Mouse (Mus musculus): ENCODE measurements at regions not wholly inside any gene's neighbourhood (a gene's known extent, or its start where the extent isn't known, plus 50 kb on each side); places are given as distances from the start of the nearest gene placed in this dataset.

DNA sequence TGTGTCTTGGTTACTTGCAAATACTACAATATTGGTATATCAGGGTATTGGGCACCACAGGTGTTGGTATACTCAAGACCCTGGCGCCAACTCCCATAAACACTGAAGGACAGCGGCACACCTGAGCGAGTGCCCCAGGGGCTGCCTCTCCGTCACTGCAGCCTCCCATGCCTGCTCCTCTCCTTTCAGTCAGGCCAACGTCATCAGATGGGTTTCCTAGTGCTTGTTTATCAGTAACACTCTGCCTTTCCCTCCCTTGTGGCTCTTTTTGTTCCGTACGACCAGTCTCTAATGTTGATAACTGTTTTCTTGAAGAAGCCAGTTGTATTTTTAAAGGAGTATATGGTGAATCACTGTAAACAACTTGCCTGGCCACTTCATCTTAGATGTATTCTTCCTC is 129.4 kb downstream of the Pdgfra start:
- WGBS = 85% methylated on average over 7 of the region's 7 CpGs
- no peaks in the 10 kb centered on the region for H3K27me3 ChIP-seq (replicated peaks)
- no peaks in the 10 kb centered on the region for H3K9me3 ChIP-seq
- no peak for ATAC-seq
- H3K4me2 ChIP-seq (replicated peaks) = no peak overlapping the region
- H3K27ac ChIP-seq = no peak overlapping the region
- H3K4me3 ChIP-seq (replicated peaks) = no peak overlapping the region
- peaks cover 11% of the 10 kb centered on the region; the same call in 1 of the 2 replicates for H3K4me1 ChIP-seq (replicated peaks)
- no peaks in the 10 kb centered on the region for H3K36me3 ChIP-seq
- no peak overlapping the region for H3K9ac ChIP-seq

DNA sequence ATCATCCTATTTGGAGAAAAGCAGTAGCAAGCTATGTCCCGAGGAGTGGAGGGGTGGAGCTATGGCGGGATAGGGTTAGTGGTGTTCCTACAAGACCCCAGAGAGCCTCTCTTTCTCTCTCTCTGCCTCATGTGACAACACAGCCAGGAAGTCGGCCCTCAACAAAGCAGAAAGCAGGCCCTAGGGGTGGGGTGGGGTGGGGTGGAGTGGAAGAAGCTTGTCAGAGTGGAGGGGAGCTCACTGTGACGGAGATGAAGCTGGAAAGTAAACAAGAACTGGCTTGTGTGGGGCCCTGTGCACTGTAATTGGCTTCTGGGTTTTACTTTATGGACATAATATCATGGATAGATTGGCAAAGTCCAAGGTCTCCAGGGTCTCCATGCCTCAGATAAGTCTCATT is 130.5 kb downstream of the Pdgfra start:
- Histone ChIP-seq H3K9ac (no peak overlapping the region), H3K27me3 (replicated peaks) (no peaks in the 10 kb centered on the region), H3K27ac (no peak overlapping the region), H3K9me3 (no peaks in the 10 kb centered on the region), H3K4me1 (replicated peaks) (peaks cover 11% of the 10 kb centered on the region; the same call in 1 of the 2 replicates), H3K4me2 (replicated peaks) (no peak overlapping the region), H3K36me3 (no peaks in the 10 kb centered on the region), H3K4me3 (replicated peaks) (no peak overlapping the region)
- WGBS = 31% methylated on average over 4 of the region's 4 CpGs
- peak; percentile 94 for ATAC-seq

DNA sequence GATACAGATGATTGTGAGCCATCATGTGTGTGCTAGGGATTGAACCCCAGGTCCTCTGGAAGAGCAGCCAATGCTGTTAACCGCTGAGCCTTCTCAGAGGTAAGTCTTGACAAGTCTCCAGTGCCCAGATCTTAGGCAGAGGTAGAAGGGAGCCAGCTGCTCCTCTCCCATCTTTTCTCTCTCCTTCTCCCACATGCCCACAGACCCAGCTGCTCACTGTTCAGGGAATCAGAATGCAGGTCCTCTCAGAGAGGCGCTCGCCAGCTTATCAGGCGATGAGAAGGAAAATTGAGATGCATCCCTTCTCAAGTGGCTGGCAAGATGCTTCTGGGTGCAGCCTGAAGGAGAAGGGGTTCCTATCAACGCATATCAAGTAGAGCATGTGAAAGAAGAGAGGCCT is 131.7 kb downstream of the Pdgfra start:
- 87% methylated on average over 5 of the region's 5 CpGs for WGBS
- peaks cover 11% of the 10 kb centered on the region; the same call in 1 of the 2 replicates for H3K4me1 ChIP-seq (replicated peaks)
- H3K27ac ChIP-seq = no peak overlapping the region
- H3K36me3 ChIP-seq = no peaks in the 10 kb centered on the region
- H3K4me3 ChIP-seq (replicated peaks) = no peak overlapping the region
- no peak overlapping the region for H3K9ac ChIP-seq
- no peak for ATAC-seq
- no peak overlapping the region for H3K4me2 ChIP-seq (replicated peaks)
- no peaks in the 10 kb centered on the region for H3K27me3 ChIP-seq (replicated peaks)
- H3K9me3 ChIP-seq = no peaks in the 10 kb centered on the region

DNA sequence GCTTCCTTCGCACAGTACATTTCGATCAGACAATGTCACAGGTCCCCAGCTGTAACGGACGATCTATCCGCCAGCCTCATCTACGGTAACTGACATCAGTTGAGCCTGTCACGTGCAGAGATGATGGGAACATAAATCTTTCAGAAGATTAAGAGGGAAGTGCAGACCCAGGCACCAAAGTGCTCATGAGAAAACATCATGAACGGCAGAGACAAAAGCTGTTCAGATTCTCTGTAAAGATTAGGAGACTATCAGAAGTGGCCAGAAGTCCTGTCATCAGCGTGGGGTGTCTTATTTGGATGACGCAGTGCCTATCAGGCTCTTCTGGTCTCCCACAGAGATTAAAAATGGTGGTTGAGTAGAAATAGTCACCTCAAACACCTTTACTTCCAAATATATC is 133.9 kb downstream of the Pdgfra start:
- Histone ChIP-seq H3K36me3 (no peaks in the 10 kb centered on the region), H3K4me2 (replicated peaks) (no peak overlapping the region), H3K27me3 (replicated peaks) (no peaks in the 10 kb centered on the region), H3K27ac (no peak overlapping the region), H3K9me3 (no peaks in the 10 kb centered on the region), H3K9ac (no peak overlapping the region), H3K4me3 (replicated peaks) (no peak overlapping the region), H3K4me1 (replicated peaks) (peaks cover 15% of the 10 kb centered on the region; the same call in 1 of the 2 replicates)
- 74% methylated on average over 10 of the region's 10 CpGs for WGBS
- no peak for ATAC-seq

- no peak overlapping the region for H3K4me3 ChIP-seq (replicated peaks)
- H3K36me3 ChIP-seq = no peaks in the 10 kb centered on the region
- H3K27ac ChIP-seq = no peak overlapping the region
- no peak overlapping the region for H3K9ac ChIP-seq
- no peaks in the 10 kb centered on the region for H3K27me3 ChIP-seq (replicated peaks)
- H3K9me3 ChIP-seq = no peaks in the 10 kb centered on the region
- H3K4me1 ChIP-seq (replicated peaks) = no peaks in the 10 kb centered on the region
- 74% methylated on average over 2 of the region's 2 CpGs for WGBS
- H3K4me2 ChIP-seq (replicated peaks) = no peak overlapping the region
- no peak for ATAC-seq
Measured at GRCm38 (mm10) chr5:75295676-75296075, 143.6 kb downstream of the Pdgfra start.

GRCm38 (mm10) chr5:75312897-75313296 is 160.8 kb downstream of the Pdgfra start:
- no peaks in the 10 kb centered on the region for H3K9me3 ChIP-seq
- no peaks in the 10 kb centered on the region for H3K27me3 ChIP-seq (replicated peaks)
- no peaks in the 10 kb centered on the region for H3K36me3 ChIP-seq
- H3K4me2 ChIP-seq (replicated peaks) = no peak overlapping the region
- H3K4me1 ChIP-seq (replicated peaks) = no peaks in the 10 kb centered on the region
- no peak overlapping the region for H3K4me3 ChIP-seq (replicated peaks)
- ATAC-seq = no peak
- no peak overlapping the region for H3K9ac ChIP-seq
- 84% methylated on average over 1 of the region's 1 CpGs for WGBS
- H3K27ac ChIP-seq = no peak overlapping the region

GRCm38 (mm10) chr5:75315956-75316355 is 163.9 kb downstream of the Pdgfra start:
- WGBS = 66% methylated on average over 1 of the region's 1 CpGs
- ATAC-seq = no peak
- Histone ChIP-seq H3K4me1 (replicated peaks) (no peaks in the 10 kb centered on the region), H3K9me3 (no peaks in the 10 kb centered on the region), H3K4me3 (replicated peaks) (no peak overlapping the region), H3K9ac (no peak overlapping the region), H3K4me2 (replicated peaks) (no peak overlapping the region), H3K27me3 (replicated peaks) (no peaks in the 10 kb centered on the region), H3K36me3 (no peaks in the 10 kb centered on the region), H3K27ac (no peak overlapping the region)

GRCm38 (mm10) chr5:75320536-75320935 is 168.4 kb downstream of the Pdgfra start:
- Histone ChIP-seq H3K9ac (no peak overlapping the region), H3K27ac (no peak overlapping the region), H3K27me3 (replicated peaks) (no peaks in the 10 kb centered on the region), H3K9me3 (no peaks in the 10 kb centered on the region), H3K4me1 (replicated peaks) (no peaks in the 10 kb centered on the region), H3K4me2 (replicated peaks) (no peak overlapping the region), H3K36me3 (no peaks in the 10 kb centered on the region), H3K4me3 (replicated peaks) (no peak overlapping the region)
- WGBS = 72% methylated on average over 2 of the region's 2 CpGs
- ATAC-seq = no peak

DNA sequence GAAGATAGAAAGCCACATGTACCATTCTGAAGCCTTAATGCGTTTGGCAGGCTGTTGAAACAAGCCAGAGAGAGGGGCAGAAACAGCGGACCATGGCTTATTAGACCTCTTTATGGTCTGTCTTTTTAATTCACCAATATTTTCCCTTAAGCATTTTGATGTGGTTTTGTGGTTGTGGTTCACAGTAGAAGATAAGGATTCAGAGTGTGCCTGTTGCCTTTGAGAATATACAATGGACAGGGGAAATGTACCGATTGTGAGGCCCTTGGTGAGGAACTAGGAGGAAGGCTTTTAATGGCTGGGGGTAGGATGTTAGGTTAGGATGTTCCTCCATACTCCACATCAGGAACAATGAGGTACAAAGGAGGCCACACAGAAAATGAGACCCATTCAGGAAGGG is 182.0 kb downstream of the Pdgfra start:
- 90% methylated on average over 3 of the region's 3 CpGs for WGBS
- Histone ChIP-seq H3K4me1 (replicated peaks) (no peaks in the 10 kb centered on the region), H3K4me2 (replicated peaks) (no peak overlapping the region), H3K9me3 (no peaks in the 10 kb centered on the region), H3K9ac (no peak overlapping the region), H3K27ac (no peak overlapping the region), H3K27me3 (replicated peaks) (no peaks in the 10 kb centered on the region), H3K36me3 (no peaks in the 10 kb centered on the region), H3K4me3 (replicated peaks) (no peak overlapping the region)
- no peak for ATAC-seq

DNA sequence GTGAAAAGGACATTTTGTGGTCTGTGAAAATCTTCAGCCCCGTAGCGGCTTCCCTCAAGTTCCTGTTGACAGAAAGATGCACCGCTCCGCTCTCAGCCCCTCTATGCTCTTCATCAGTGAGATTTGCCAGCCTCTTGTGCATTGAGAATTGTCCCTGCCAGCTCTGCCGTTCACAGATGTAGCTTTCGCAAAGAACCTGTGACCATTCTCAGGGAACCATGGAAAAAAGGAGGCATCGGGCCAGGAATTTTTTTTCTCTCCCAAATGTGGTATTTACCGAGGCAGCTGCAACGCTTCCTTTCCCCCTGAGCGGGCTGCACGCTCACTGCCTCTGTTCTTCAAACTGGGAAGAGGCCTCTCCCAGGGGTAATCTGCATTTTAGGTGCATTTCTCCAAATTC is 184.4 kb downstream of the Pdgfra start:
- no peak for ATAC-seq

DNA sequence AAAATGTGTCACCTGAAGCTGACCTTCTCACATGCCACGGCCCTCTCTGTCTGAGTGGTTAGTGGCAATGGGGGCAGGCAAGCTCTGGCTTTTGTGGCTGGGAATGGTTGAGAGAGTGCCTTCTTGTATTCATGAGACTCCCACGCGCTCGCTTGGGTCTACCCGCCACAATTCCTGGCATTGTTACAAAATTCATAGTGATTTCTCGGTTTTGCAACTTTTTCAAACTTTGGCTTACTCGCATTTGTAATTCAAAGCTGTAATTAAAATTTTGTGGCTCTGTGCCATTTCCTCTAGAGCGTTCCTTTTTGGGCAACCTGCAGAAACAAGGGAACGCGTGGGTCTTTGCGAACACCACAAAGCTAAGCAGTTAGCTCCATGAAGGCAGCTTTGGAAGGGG is 186.3 kb downstream of the Pdgfra start:
- Histone ChIP-seq H3K27ac (no peak overlapping the region), H3K27me3 (replicated peaks) (no peaks in the 10 kb centered on the region), H3K4me1 (replicated peaks) (no peaks in the 10 kb centered on the region), H3K4me3 (replicated peaks) (no peak overlapping the region), H3K4me2 (replicated peaks) (no peak overlapping the region), H3K36me3 (no peaks in the 10 kb centered on the region), H3K9ac (no peak overlapping the region), H3K9me3 (no peaks in the 10 kb centered on the region)
- WGBS = 92% methylated on average over 11 of the region's 11 CpGs
- no peak for ATAC-seq

More for the DNA sequence above, 184.4 kb downstream of the Pdgfra start:
- H3K4me1 ChIP-seq (replicated peaks) = no peaks in the 10 kb centered on the region
- no peak overlapping the region for H3K4me3 ChIP-seq (replicated peaks)
- 76% methylated on average over 11 of the region's 11 CpGs for WGBS
- no peaks in the 10 kb centered on the region for H3K9me3 ChIP-seq
- H3K9ac ChIP-seq = no peak overlapping the region
- H3K27ac ChIP-seq = no peak overlapping the region
- H3K4me2 ChIP-seq (replicated peaks) = no peak overlapping the region
- H3K27me3 ChIP-seq (replicated peaks) = no peaks in the 10 kb centered on the region
- no peaks in the 10 kb centered on the region for H3K36me3 ChIP-seq

DNA sequence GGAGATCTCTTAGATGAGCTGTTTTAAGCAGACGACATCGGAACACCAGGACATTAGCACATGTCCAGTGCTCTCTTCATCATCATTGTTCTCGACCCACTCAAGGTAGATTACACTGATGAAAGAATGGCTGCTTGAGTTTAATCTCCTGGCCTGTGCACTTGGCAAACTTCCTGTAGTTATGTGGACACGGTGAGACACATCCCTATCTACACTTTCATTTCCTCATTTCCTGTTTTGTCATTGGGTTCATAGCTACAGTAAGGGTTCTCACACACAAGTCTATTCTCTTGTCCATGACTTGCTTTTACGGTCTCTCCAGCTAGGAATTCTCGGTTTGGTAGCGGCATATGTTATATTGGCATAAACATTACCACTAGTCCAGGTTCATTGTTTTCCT is 190.5 kb downstream of the Pdgfra start:
- ATAC-seq = no peak
- Histone ChIP-seq H3K27ac (no peak overlapping the region), H3K36me3 (no peaks in the 10 kb centered on the region), H3K9ac (no peak overlapping the region), H3K4me2 (replicated peaks) (no peak overlapping the region), H3K27me3 (replicated peaks) (no peaks in the 10 kb centered on the region), H3K4me1 (replicated peaks) (no peaks in the 10 kb centered on the region), H3K4me3 (replicated peaks) (no peak overlapping the region), H3K9me3 (no peaks in the 10 kb centered on the region)
- WGBS = 83% methylated on average over 7 of the region's 7 CpGs

GRCm38 (mm10) chr5:75346836-75347773 is 195.0 kb downstream of the Pdgfra start:
- H3K4me1 ChIP-seq (replicated peaks) = no peaks in the 10 kb centered on the region
- no peak overlapping the region for H3K4me2 ChIP-seq (replicated peaks)
- H3K27ac ChIP-seq = no peak overlapping the region
- H3K9ac ChIP-seq = no peak overlapping the region
- no peak overlapping the region for H3K4me3 ChIP-seq (replicated peaks)
- H3K27me3 ChIP-seq (replicated peaks) = no peaks in the 10 kb centered on the region
- WGBS = 57% methylated on average over 11 of the region's 11 CpGs
- ATAC-seq = no peak
- H3K36me3 ChIP-seq = no peaks in the 10 kb centered on the region
- H3K9me3 ChIP-seq = no peaks in the 10 kb centered on the region
